Mouse (Mus musculus): ENCODE results near the gene A930017K11Rik. TPM values are rescaled to one million over a fixed set of nuclear protein-coding genes. Genes with fewer than 3 reads are reported as not detected.

Gene A930017K11Rik
- total and polyA plus RNA-seq, 3 experiments, result not detected

GRCm38 (mm10) chr17:25993489-25993888 is 41.1 kb upstream of the A930017K11Rik start:
- H3K4me3 ChIP-seq (ENCODE audit: control insufficient read depth in 1 of 2, insufficient read depth in 1 of 2, low read depth in 2 of 2, low read length in 2 of 2), result no peak overlapping the region
- DNase-seq (ENCODE audit: low read depth, low spot score), result no peak
- TF ChIP-seq TCF12 (IDR thresholded peaks at IDR 0.05; ENCODE audit: low read depth, low read length), result no peak
- TF ChIP-seq TBP (IDR thresholded peaks at IDR 0.05; ENCODE audit: low read depth, low read length), result no peak
- no peak for TF ChIP-seq ELF1 (IDR thresholded peaks at IDR 0.05; ENCODE audit: low read depth, low read length)
- TF ChIP-seq USF1 (IDR thresholded peaks at IDR 0.05; ENCODE audit: low read depth, low read length), result no peak
- TF ChIP-seq NELFE (IDR thresholded peaks at IDR 0.05; ENCODE audit: low read depth, low read length), result no peak
- no peak for TF ChIP-seq MXI1 (IDR thresholded peaks at IDR 0.05; ENCODE audit: low read depth, low read length)
- no peak for TF ChIP-seq ETS1 (IDR thresholded peaks at IDR 0.05; ENCODE audit: low read depth, low read length)
- no peak for TF ChIP-seq GABPA (IDR thresholded peaks at IDR 0.05; ENCODE audit: low read depth, low read length)
- TF ChIP-seq CHD1 (IDR thresholded peaks at IDR 0.05; ENCODE audit: low read depth, low read length), result no peak
- TF ChIP-seq MEF2A (IDR thresholded peaks at IDR 0.05; ENCODE audit: extremely low read depth, insufficient replicate concordance, low read depth, low read length, poor library complexity, severe bottlenecking), result no peak
- no peak for TF ChIP-seq MYB (IDR thresholded peaks at IDR 0.05; ENCODE audit: low read depth, low read length)
- TF ChIP-seq CTCF (IDR thresholded peaks at IDR 0.05 in 2 of 3, conservative IDR thresholded peaks at IDR 0.05 in 1 of 3; ENCODE audit: control insufficient read depth in 1 of 3, insufficient read depth in 1 of 3, low read depth in 2 of 3, low read length in 3 of 3, poor library complexity in 1 of 3, severe bottlenecking in 1 of 3), result no peak
- TF ChIP-seq MAFK (IDR thresholded peaks at IDR 0.05; ENCODE audit: borderline replicate concordance, low read depth, low read length), result no peak
- TF ChIP-seq MAX (IDR thresholded peaks at IDR 0.05; ENCODE audit: low read length), result no peak
- TF ChIP-seq SIN3A (IDR thresholded peaks at IDR 0.05; ENCODE audit: low read length), result no peak
- peaks cover 2 to 12% of the 10 kb centered on the region in 2 experiments; a peak in 2 of 4 replicates for H3K4me1 ChIP-seq (ENCODE audit: control insufficient read depth in 1 of 2, insufficient read depth in 2 of 2, low read length in 2 of 2)
- no peaks in the 10 kb centered on the region for H3K27me3 ChIP-seq (ENCODE audit: control insufficient read depth in 1 of 2, insufficient read depth in 2 of 2, low read length in 2 of 2)
- H3K9ac ChIP-seq (ENCODE audit: control insufficient read depth, low read depth, low read length, poor library complexity, severe bottlenecking), result no peak overlapping the region
- peaks cover 0 to 2% of the 10 kb centered on the region in 2 experiments; a peak in 1 of 4 replicates for H3K36me3 ChIP-seq (ENCODE audit: control insufficient read depth in 1 of 2, insufficient read depth in 2 of 2, low read length in 2 of 2)
- no peaks in the 10 kb centered on the region for H3K79me2 ChIP-seq (ENCODE audit: control insufficient read depth, insufficient read depth, low read length, poor library complexity)
- H3K9me3 ChIP-seq (replicated peaks; ENCODE audit: insufficient read depth, low read length), result no peaks in the 10 kb centered on the region
- H3K27ac ChIP-seq (ENCODE audit: control insufficient read depth, low read depth, low read length), result no peak overlapping the region

- Histone ChIP-seq H3K9ac (ENCODE audit: control insufficient read depth, low read depth, low read length, poor library complexity, severe bottlenecking) (no peak overlapping the region), H3K27me3 (ENCODE audit: control insufficient read depth in 1 of 2, insufficient read depth in 2 of 2, low read length in 2 of 2) (no peaks in the 10 kb centered on the region), H3K36me3 (ENCODE audit: control insufficient read depth in 1 of 2, insufficient read depth in 2 of 2, low read length in 2 of 2) (peaks cover 0 to 2% of the 10 kb centered on the region in 2 experiments; a peak in 1 of 4 replicates), H3K27ac (ENCODE audit: control insufficient read depth, low read depth, low read length) (no peak overlapping the region), H3K4me1 (ENCODE audit: control insufficient read depth in 1 of 2, insufficient read depth in 2 of 2, low read length in 2 of 2) (peaks cover 2 to 12% of the 10 kb centered on the region in 2 experiments; a peak in 2 of 4 replicates), H3K4me3 (ENCODE audit: control insufficient read depth in 1 of 2, insufficient read depth in 1 of 2, low read depth in 2 of 2, low read length in 2 of 2) (no peak overlapping the region), H3K79me2 (ENCODE audit: control insufficient read depth, insufficient read depth, low read length, poor library complexity) (no peaks in the 10 kb centered on the region), H3K9me3 (replicated peaks; ENCODE audit: insufficient read depth, low read length) (no peaks in the 10 kb centered on the region)
- no peak for DNase-seq (ENCODE audit: low read depth, low spot score)
- TF ChIP-seq RAD21 (IDR thresholded peaks at IDR 0.05; ENCODE audit: low read depth, low read length) (no peak), CTCF (IDR thresholded peaks at IDR 0.05 in 2 of 3, conservative IDR thresholded peaks at IDR 0.05 in 1 of 3; ENCODE audit: control insufficient read depth in 1 of 3, insufficient read depth in 1 of 3, low read depth in 2 of 3, low read length in 3 of 3, poor library complexity in 1 of 3, severe bottlenecking in 1 of 3) (no peak)
Observed at GRCm38 (mm10) chr17:25992274-25992673, 39.9 kb upstream of the A930017K11Rik start.

Data from MEL (cell line).